Mouse (Mus musculus) hindbrain, embryonic 12.5 days (tissue): Measurements from ENCODE around the gene Plcb3. TPM values are rescaled to one million over a fixed set of nuclear protein-coding genes. Genes with fewer than 3 reads are reported as not detected.

Source experiments
- ATAC-seq: fragments of 200-750 bp; cut with Nextera tagmentation; 2 replicates; pipeline ENCODE4 v1.8.0; 2017; ENCODE audit warnings: moderate TSS enrichment; ENCODE audit not compliant: low FRiP score
- H3K27ac ChIP-seq: fragments of 300-500 bp; sonication (generic); 2 replicates; pipeline ENCODE4 v1.5.1; 2016; ENCODE audit warnings: mild to moderate bottlenecking
- H3K27me3 ChIP-seq: fragments of 300-500 bp; sonication (generic); 2 replicates; pipeline ENCODE4 v1.6.1; 2016; ENCODE audit warnings: mild to moderate bottlenecking
- H3K36me3 ChIP-seq: fragments of 300-500 bp; sonication (generic); 2 replicates; pipeline ENCODE4 v1.6.1; 2016; ENCODE audit warnings: mild to moderate bottlenecking
- H3K4me1 ChIP-seq: fragments of 300-500 bp; sonication (generic); 2 replicates; pipeline ENCODE4 v1.6.1; 2016
- H3K4me2 ChIP-seq: fragments of 300-500 bp; sonication (generic); replicated peaks from 2 replicates; pipeline ENCODE4 v1.6.1; 2016; ENCODE audit warnings: mild to moderate bottlenecking
- H3K4me3 ChIP-seq: fragments of 300-500 bp; sonication (generic); 2 replicates; pipeline ENCODE4 v1.5.1; 2016; ENCODE audit warnings: mild to moderate bottlenecking
- H3K9ac ChIP-seq: fragments of 300-500 bp; sonication (generic); 2 replicates; pipeline ENCODE4 v1.6.1; 2016; ENCODE audit warnings: mild to moderate bottlenecking, moderate library complexity
- H3K9me3 ChIP-seq: fragments of 300-500 bp; sonication (generic); replicated peaks from 2 replicates; pipeline ENCODE4 v1.6.1; 2016; ENCODE audit warnings: mild to moderate bottlenecking
- WGBS: fragments of 180-500 bp; shearing (Covaris S2); methylation state at CpG from one replicate; pipeline ENCODE4 v1.1.7; 2016; 5-methylcytosine and 5-hydroxymethylcytosine counted together
- polyA plus RNA-seq: library from polyadenylated mRNA; unstranded; fragments of >200 nt; fragmentation: Nextera tagmentation; extraction: Ambion mirVana; gene quantifications from 2 replicates; pipeline ENCODE4 v1.2.1, GENCODE M21; 2016

Plcb3 gene
- polyA plus RNA-seq, 1 experiment from 2014 or later: 27.9 TPM

DNA sequence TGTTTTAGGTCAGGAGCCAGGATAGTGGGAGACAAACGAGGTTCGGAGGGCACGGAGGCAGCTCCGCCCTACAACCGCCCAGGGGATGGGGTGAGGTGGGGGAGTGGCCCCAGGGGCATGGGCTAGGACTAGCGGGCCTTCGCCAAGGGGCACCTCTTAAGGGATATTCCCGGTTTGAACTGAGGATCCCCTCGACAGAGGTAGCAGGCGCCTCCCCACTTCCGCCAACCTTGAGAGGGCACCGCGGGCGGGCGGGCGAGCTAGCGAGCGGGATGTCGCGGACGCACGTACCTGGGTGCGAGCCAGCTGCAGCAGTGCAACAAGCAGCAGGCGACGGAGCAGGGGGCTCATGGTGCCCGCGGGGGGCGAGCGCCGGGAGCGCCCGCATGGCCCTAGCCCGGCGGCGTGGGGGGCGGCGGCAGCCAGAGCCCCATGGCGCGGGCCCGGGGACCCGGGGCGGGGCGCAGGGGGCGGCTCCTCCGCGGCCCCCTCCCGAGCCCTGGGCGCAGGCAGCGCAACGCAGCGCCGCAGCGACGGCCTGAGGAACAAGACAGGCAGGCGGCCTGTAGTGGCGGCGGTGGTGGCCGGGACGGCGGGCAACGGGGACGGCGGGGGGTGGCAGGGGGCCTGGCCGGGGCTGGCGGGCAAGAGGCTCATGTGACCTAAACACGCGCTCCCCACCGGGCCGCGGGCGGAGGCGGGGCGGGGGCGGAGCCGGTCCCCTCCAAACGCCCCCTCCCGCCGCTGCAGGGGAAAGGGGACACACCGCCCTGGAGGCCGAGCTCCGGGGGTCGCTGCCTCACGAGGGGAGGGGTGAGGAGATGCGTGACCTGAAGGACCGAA, 11.0 kb upstream of the Plcb3 start, which contains the start of gene Vegfb:
TSS of gene Vegfb (minus strand) at position 591 of the 843 bp plus-strand sequence.
- Histone ChIP-seq H3K4me1 (peaks cover 28% of the 10 kb centered on the region), H3K4me2 (peak within 1 kb of the TSS; percentile 94), H3K4me3 (peak within 1 kb of the TSS; percentile 88), H3K9me3 (no peaks in the 10 kb centered on the region), H3K27me3 (no peaks in the 10 kb centered on the region), H3K27ac (peak within 1 kb of the TSS; percentile 76), H3K36me3 (peaks cover 13% of the 10 kb centered on the region), H3K9ac (peak within 1 kb of the TSS; percentile 98)
- WGBS: under 1% methylated on average over 62 of the region's 85 CpGs
- peak; percentile 60 for ATAC-seq

DNA sequence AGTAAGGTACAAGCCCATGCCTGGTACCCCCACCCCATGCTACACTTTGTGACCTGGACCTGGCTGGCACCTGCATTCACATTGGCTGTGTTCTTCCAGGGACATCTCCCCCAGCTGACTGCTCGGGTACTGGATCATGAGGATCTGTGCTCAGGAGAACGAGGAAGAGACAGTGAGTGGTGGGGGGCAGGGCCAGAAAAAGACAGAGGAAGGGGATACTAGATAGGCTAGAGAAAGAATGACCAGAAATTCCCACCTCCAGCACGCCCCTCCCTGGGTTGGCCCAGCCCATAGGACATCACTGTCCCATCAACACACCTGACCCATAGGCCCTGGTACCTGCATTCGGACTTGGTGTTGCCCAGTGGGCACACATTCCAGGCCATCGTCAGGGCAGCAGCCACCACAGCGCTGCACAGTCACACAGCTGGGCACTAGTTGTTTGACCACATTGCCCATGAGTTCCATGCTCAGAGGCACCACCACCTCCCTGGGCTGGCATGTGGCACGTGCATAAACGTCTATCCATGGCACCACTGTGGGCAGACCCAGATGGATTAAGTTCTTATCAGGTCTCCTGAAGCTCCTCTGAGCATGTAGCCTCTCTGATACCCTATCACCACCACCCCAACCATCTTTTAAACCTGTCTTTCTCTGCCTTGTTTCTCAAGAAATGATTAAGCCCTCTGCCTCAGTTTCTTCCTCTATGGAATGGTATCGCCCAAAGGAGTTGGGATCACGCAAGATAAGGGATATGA, 9.9 kb upstream of the Plcb3 start:
- no peak overlapping the region for H3K27ac ChIP-seq
- H3K4me3 ChIP-seq: peak overlapping the region; percentile 88
- peaks cover 23% of the 10 kb centered on the region for H3K4me1 ChIP-seq
- 84% methylated on average over 10 of the region's 10 CpGs for WGBS
- peaks cover 14% of the 10 kb centered on the region for H3K36me3 ChIP-seq
- no peaks in the 10 kb centered on the region for H3K27me3 ChIP-seq
- H3K4me2 ChIP-seq: peak overlapping the region; percentile 94
- no peaks in the 10 kb centered on the region for H3K9me3 ChIP-seq
- ATAC-seq: no peak; the same call in 1 of the 2 replicates
- peak overlapping the region; percentile 35; the same call in 1 of the 2 replicates for H3K9ac ChIP-seq

DNA sequence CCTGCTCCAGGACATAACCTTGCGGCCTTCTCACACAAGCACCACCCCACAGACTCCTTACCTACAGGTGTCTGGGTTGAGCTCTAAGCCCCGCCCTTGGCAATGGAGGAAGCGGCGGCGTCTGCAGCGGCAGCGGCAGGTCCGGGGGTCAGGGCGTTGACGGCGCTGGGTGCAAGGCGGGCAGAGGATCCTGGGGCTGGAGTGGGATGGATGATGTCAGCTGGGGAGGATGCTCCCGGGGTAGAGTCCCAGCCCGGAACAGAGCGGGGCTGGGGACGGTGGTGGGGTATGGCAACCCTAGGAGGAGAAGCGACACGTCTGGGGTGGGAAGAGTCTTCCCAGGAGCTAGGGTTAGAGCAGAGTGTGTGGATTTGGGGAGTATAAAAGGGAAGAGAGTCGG, 9.0 kb upstream of the Plcb3 start:
- Histone ChIP-seq H3K4me1 (peaks cover 28% of the 10 kb centered on the region), H3K9ac (no peak overlapping the region), H3K36me3 (peaks cover 14% of the 10 kb centered on the region), H3K9me3 (no peaks in the 10 kb centered on the region), H3K4me3 (no peak overlapping the region), H3K4me2 (no peak overlapping the region), H3K27ac (no peak overlapping the region), H3K27me3 (no peaks in the 10 kb centered on the region)
- WGBS: 85% methylated on average over 19 of the region's 19 CpGs
- no peak for ATAC-seq

DNA sequence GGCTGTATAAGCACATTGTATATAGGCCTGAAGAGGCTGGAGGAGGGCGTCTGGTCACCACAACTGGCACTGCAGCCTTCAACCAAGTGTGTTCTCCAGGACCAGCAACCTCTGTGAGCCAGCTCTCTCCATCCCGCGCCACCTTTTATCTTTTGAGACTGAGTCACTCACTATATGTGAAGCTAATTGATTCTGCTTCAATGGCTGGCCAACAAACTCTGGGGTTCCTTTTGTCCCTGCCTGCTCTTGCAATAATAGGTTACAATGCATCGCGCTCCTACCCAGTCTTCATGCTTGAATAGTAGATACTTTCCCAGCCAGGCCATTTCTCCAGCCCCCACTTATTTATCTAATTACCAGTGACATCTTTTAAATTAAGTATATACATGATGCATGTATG, 7.4 kb upstream of the Plcb3 start:
- Histone ChIP-seq H3K36me3 (peaks cover 16% of the 10 kb centered on the region), H3K27ac (no peak overlapping the region), H3K9ac (no peak overlapping the region), H3K4me1 (peaks cover 40% of the 10 kb centered on the region), H3K9me3 (no peaks in the 10 kb centered on the region), H3K4me3 (no peak overlapping the region), H3K27me3 (no peaks in the 10 kb centered on the region), H3K4me2 (no peak overlapping the region)
- 35% methylated on average over 5 of the region's 5 CpGs for WGBS
- no peak for ATAC-seq

DNA sequence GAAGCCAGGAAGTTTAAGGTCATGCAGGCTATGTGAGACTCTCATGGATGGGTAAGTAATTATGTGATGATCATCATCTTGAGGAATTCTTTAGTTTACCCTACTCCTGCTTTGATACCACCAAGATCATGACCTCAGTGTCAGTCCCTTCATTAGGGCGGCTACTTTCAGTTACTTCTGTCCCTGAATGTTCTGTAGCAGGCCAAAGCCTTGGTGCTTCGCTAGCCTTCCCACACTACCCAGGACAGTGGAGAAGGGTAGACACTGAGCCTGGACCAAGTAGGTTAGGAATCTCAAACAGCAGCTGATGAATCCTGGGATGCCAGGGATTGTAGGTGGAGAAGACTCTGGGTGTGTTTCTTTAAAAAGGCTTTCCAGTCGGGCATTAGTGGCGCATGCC, 5.2 kb upstream of the Plcb3 start:
- WGBS: 94% methylated on average over 4 of the region's 4 CpGs
- Histone ChIP-seq H3K27me3 (no peaks in the 10 kb centered on the region), H3K4me1 (peaks cover 43% of the 10 kb centered on the region), H3K4me3 (no peak overlapping the region), H3K9ac (no peak overlapping the region), H3K9me3 (no peaks in the 10 kb centered on the region), H3K4me2 (no peak overlapping the region), H3K27ac (no peak overlapping the region), H3K36me3 (peaks cover 31% of the 10 kb centered on the region)
- no peak for ATAC-seq

DNA sequence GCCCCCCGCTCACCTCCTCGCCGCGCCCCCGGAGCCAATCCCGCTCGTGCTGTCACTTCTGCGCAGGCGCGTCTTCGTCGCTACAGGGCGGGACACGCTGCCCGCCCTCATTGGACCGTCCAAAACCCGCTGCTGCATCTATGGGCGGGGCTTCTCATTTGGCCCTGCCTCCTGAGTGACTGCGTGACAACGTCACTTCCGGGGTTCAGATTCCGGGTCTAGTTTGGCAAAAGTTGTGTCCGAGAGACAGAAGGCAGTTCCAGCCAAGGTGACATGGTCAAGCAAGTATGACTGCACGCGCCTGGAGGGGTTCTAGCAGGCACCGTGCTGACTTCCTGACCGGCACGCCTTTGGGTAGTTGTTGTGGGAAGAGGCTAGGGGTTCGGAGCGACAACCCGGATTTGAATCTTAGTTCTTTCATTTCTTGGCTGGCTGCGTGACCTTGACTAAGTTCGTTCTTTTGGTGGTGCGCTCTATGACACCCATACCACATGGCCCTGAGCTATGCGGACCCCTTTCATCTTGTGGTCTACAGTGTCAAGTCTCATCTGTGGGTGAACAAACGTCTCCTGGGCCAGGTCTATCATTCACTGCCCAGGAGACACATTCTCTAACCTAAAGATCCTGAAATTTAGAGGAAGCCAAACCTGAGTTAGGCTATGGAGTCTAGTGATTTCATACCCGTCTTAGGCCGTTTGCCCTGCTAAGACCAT, 4.3 kb upstream of the Plcb3 start, which contains the start of gene Fkbp2:
TSS of gene Fkbp2 (minus strand) at position 121 of the 713 bp plus-strand sequence.
- no peaks in the 10 kb centered on the region for H3K27me3 ChIP-seq
- H3K9me3 ChIP-seq: no peaks in the 10 kb centered on the region
- peak within 1 kb of the TSS; percentile 94 for H3K27ac ChIP-seq
- 2% methylated on average over 38 of the region's 38 CpGs for WGBS
- peak within 1 kb of the TSS; percentile 56 for H3K4me3 ChIP-seq
- H3K9ac ChIP-seq: peak within 1 kb of the TSS; percentile 68
- H3K36me3 ChIP-seq: peaks cover 31% of the 10 kb centered on the region
- peaks cover 44% of the 10 kb centered on the region for H3K4me1 ChIP-seq
- ATAC-seq: peak; percentile 88
- H3K4me2 ChIP-seq: peak within 1 kb of the TSS; percentile 96

DNA sequence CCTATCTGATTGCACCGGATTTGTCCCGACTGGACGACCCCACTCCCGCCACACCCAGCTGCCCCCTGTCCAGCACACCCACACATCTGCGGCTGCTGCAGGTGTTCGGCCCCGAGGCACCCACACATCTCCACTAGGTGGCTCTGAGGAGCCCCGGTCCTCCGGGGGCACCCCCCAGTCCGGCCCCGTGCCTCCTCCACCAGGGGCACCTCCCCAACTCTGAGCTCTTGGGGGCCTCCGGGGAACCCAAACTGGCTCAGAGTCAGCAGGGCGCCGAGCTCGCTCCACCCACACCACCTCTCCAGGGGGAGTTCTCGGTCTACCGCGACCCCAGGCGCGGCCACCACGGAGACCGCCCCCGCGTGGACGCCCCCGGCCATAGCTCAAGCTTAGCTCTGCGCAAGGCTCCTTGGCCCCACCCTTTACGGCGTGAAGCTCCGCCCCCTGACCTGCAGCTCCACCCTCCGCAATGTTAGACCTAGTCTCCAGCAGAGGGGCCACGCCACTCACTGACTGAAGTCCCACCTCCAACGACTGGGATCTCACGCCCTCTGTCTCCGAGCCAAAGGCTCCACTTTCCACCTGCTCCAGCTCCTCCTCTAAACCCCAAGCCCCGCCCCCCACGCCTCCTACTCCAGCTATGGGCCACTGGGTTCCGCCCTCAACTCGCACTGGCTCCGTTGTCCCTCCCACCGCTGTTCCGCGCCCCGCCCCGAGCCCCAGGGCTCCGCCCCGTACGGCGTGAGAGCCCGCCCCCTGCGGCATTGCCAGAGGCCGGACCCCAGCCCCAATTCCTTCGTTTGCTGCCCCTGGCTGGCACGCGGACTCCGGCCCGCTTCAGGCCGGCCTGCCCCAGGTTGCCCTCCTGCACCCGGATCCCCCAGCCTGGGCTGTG, 3.5 kb upstream of the Plcb3 start:
- Histone ChIP-seq H3K9me3 (no peaks in the 10 kb centered on the region), H3K36me3 (peaks cover 26% of the 10 kb centered on the region), H3K27ac (peak overlapping the region; percentile 94), H3K4me1 (peaks cover 44% of the 10 kb centered on the region), H3K27me3 (no peaks in the 10 kb centered on the region), H3K4me3 (peak overlapping the region; percentile 56), H3K9ac (peak overlapping the region; percentile 68), H3K4me2 (peak overlapping the region; percentile 96)
- WGBS: under 1% methylated on average over 59 of the region's 59 CpGs
- peak; percentile 88 for ATAC-seq

DNA sequence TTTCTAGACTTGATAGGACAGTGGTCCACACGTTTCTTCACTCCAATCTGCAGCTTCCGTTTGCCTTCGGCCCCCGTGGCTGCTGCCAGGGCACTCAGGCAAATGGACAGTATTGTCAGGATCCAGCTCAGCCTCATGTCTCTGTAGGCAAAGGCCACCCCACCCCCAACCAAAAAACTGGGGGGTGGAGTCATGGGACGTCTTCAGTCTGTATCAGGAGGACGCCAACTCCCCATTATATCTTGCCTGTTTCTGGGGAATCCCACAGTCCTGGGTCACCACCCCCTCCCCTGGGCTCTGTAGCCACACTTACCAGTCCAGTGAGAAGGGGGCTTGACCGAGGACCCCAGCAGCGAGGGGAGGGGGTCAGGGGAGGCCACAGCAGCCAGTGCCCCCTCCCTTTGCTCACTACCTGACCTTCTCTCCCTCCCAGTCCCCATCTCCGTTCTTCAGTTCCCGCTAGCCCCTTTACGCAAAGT, 2.8 kb upstream of the Plcb3 start:
- peak overlapping the region; percentile 94 for H3K27ac ChIP-seq
- no peak for ATAC-seq
- peak overlapping the region; percentile 56 for H3K4me3 ChIP-seq
- H3K9me3 ChIP-seq: no peaks in the 10 kb centered on the region
- peaks cover 46% of the 10 kb centered on the region for H3K4me1 ChIP-seq
- H3K36me3 ChIP-seq: peaks cover 26% of the 10 kb centered on the region
- peak overlapping the region; percentile 96 for H3K4me2 ChIP-seq
- WGBS: 11% methylated on average over 11 of the region's 11 CpGs
- peak overlapping the region; percentile 68 for H3K9ac ChIP-seq
- no peaks in the 10 kb centered on the region for H3K27me3 ChIP-seq

DNA sequence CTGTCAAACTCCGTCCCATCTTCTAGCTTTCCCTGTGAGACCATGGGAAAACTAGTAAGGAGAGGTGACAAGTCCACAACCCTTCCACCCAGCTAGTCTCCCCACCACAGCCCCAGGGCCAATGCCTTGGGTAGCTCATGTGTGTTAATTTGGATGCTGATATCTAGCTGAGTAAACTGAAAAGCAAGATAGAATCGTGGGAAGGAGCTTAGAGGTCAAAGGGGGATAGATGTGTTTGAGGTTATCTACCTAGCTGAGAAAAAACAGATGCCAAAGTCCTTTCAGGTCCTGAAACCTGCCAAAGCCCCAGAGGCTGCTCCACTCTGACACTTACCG, 2.3 kb upstream of the Plcb3 start:
- no peak for ATAC-seq
- Histone ChIP-seq H3K4me3 (peak overlapping the region; percentile 56), H3K36me3 (peaks cover 24% of the 10 kb centered on the region), H3K4me1 (peaks cover 49% of the 10 kb centered on the region), H3K9me3 (no peaks in the 10 kb centered on the region), H3K27me3 (no peaks in the 10 kb centered on the region), H3K27ac (peak overlapping the region; percentile 94), H3K9ac (peak overlapping the region; percentile 68), H3K4me2 (peak overlapping the region; percentile 96)
- WGBS: 50% methylated on average over 3 of the region's 3 CpGs

DNA sequence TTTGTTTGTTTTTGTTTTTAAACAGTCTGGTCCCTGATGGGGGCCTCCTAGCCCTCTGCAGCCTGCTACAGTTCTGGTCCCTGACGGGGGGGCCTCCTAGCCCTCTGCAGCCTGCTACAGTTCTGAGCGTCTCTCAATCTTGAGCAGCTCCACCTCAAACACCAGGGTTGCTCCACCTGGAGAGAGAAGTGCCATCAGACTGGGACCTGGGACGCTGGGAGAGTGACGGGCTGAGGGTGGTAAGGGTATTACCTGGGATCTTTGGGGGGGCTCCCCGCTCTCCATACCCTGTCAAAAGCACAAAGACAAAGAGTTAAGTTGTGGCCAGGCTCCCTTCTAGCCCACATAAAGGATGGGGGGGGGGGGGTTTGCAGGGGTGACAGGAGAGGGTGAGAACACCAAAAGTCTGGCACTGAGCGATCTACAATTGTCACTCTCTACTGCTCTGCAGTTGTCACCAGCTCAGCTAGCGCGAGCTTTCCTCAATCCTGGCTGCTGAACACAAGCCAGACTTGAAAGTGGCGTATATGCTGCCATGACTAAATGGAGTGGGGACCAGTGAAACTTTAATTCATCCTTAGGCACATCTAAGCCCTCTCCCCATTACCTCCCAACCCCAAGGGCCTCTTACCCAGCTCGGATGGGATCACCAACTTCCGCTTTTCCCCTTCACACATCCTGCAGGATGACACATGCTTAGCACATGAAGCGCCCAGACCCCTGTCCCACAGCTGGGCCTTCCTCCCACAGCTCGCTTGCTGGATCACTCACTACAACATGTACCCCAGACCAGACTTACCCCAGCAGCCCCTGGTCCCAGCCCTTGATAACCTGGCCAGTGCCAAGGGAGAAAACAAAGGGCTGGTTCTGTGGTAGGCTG, 1.7 kb upstream of the Plcb3 start:
- H3K27me3 ChIP-seq: no peaks in the 10 kb centered on the region
- H3K36me3 ChIP-seq: peaks cover 24% of the 10 kb centered on the region
- peak overlapping the region; percentile 68; the same call in 1 of the 2 replicates for H3K9ac ChIP-seq
- peaks cover 52% of the 10 kb centered on the region for H3K4me1 ChIP-seq
- 0 out of 2 replicates have a peak overlapping the region, but pooled peaks have one; percentile 56 for H3K4me3 ChIP-seq
- peak overlapping the region; percentile 96 for H3K4me2 ChIP-seq
- 86% methylated on average over 13 of the region's 13 CpGs for WGBS
- ATAC-seq: no peak
- no peaks in the 10 kb centered on the region for H3K9me3 ChIP-seq
- H3K27ac ChIP-seq: peak overlapping the region; percentile 94
